Mouse (Mus musculus) ES-Bruce4 (cell line): ENCODE data around the gene Gfm2. TPM values are rescaled to one million over a fixed set of nuclear protein-coding genes. Genes with fewer than 3 reads are reported as not detected.
"Not testable (repeated sequence)": the region's sequence is repeated elsewhere in the genome, so short reads cannot be mapped to it uniquely, and the experiment has no call there.

Source experiments
- H3K27ac ChIP-seq: 2 replicates; pipeline ENCODE4 v1.5.1; 2012; ENCODE audit warnings: low read length, inconsistent platforms; ENCODE audit not compliant: insufficient read depth
- H3K27me3 ChIP-seq: 2 replicates; pipeline ENCODE4 v1.6.1; 2012; ENCODE audit warnings: mild to moderate bottlenecking, low read length, inconsistent platforms; ENCODE audit not compliant: control insufficient read depth, poor library complexity, insufficient read depth, severe bottlenecking
- H3K36me3 ChIP-seq: 2 replicates; pipeline ENCODE4 v1.6.1; 2012; ENCODE audit warnings: inconsistent platforms, mild to moderate bottlenecking, low read length, moderate library complexity; ENCODE audit not compliant: control insufficient read depth, poor library complexity, insufficient read depth, severe bottlenecking
- H3K4me1 ChIP-seq: one replicate; pipeline ENCODE4 v1.8.1; 2011; ENCODE audit warnings: low read length; ENCODE audit not compliant: control insufficient read depth, insufficient read depth
- H3K4me3 ChIP-seq: 2 replicates; pipeline ENCODE4 v1.5.1; 2011; ENCODE audit warnings: low read depth, mild to moderate bottlenecking, low read length
- H3K9ac ChIP-seq: 2 replicates; pipeline ENCODE4 v1.6.1; 2012; ENCODE audit warnings: low read depth, mild to moderate bottlenecking, inconsistent platforms; ENCODE audit not compliant: poor library complexity, severe bottlenecking
- H3K9me3 ChIP-seq: replicated peaks from 2 replicates; pipeline ENCODE4 v1.6.1; 2012; ENCODE audit warnings: mild to moderate bottlenecking, low read length, inconsistent platforms; ENCODE audit not compliant: control insufficient read depth, poor library complexity, insufficient read depth, severe bottlenecking
- CTCF ChIP-seq: IDR thresholded peaks from one replicate; pipeline ENCODE4 v1.8.1; 2011; ENCODE audit warnings: low read depth, low read length
- EP300 ChIP-seq: IDR thresholded peaks from 2 replicates; pipeline ENCODE4 v1.6.1; 2011; ENCODE audit warnings: low read depth, low read length; ENCODE audit not compliant: insufficient read depth
- POLR2A ChIP-seq: IDR thresholded peaks from one replicate; pipeline ENCODE4 v1.8.1; 2011; ENCODE audit warnings: low read length; ENCODE audit not compliant: insufficient read depth
- polyA plus RNA-seq: library from polyadenylated mRNA; stranded (reverse); fragments of >200 nt; gene quantifications from 2 replicates; pipeline ENCODE4 v1.2.4, GENCODE M21; 2011; ENCODE audit warnings: low read depth; ENCODE audit not compliant: missing spikeins, insufficient read depth, insufficient read length

Gene Gfm2
- 55.6 and 70.8 TPM in 2 replicates for polyA plus RNA-seq

DNA sequence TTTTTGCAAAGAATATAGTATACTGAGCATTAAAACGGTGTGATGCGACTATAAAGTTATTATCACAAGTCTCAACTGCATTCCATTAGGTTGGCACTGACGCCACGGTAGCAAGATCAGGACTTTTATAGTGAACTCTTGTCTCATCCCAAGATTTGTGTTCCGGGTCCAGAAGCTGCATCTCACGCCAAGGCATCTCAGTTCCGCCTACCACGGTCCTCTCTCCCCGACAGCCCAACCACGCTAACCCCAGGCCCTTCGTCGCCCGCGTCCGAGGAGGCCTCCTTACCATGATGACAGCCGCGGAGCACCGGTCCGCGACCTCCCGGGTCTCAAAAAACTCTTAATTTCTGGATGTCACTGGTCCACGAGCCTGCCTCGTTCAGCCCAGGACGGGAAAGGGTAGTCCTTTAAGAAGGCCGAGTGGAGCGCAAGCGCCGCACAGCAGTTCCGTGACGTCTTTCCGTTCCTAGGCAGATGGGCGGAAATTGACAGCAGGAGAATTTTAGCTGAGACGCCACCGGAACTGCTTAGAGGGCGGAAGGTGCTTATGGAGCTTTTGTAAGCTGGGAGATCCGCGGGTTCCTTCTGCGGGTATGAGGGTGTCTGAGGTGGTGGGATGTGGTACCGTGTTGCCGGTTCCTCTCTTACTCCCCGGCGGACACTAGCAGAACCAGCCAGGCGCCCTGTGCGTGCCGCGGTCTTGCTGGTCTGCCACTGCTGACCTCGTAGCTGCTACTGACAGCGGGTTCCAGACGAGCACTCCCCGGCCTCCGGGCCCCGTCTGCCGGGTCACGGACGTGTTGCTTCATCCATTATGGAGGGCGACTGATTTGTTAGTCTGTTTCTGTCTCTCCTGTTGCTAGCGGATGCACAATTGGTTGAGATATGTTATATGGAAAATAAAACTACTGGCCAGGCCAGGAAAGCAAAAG is at the start of gene Gfm2, which contains the start of gene Nsa2:
Gene Gfm2 (plus strand): TSS at position 472 of the 935 bp plus-strand sequence.
Gene Nsa2 (minus strand): TSS at position 472 of the 935 bp plus-strand sequence.
- Histone ChIP-seq H3K27ac (0 out of 2 replicates have a peak within 1 kb of the TSS, but pooled peaks have one; percentile 14), H3K4me3 (peak within 1 kb of the TSS; percentile 92), H3K27me3 (no peaks in the 10 kb centered on the region), H3K9me3 (no peaks in the 10 kb centered on the region), H3K9ac (peak within 1 kb of the TSS; percentile 77), H3K36me3 (peaks cover 17% of the 10 kb centered on the region), H3K4me1 (no peaks in the 10 kb centered on the region)
- TF ChIP-seq CTCF (no peak), EP300 (no peak), POLR2A (peak; percentile 49)

DNA sequence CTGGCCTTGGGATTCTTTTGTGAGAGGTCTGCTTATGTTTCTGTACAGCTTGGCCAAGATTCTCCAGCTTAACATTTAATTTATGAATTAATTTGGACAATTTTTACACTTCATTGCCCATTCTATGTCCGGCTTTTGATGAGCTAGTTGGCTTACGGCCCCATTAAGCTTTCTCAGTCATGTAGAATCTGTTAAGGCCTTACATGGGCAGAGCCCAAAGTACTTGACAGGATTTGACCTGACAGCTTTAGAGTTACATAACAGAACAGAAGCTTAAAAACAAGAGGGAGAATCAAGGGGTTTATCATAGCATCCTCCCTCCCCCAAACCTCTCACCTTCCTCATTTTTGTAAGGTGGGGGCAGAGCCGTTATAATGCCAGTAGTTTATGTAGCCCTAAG is 49.6 kb upstream of the Gfm2 start:
- Histone ChIP-seq H3K9ac (0 out of 2 replicates have a peak overlapping the region, but pooled peaks have one; percentile 0), H3K27me3 (no peaks in the 10 kb centered on the region), H3K4me3 (no peak overlapping the region), H3K36me3 (peaks cover 5% of the 10 kb centered on the region; the same call in 1 of the 2 replicates), H3K4me1 (no peaks in the 10 kb centered on the region), H3K9me3 (no peaks in the 10 kb centered on the region), H3K27ac (peak overlapping the region; percentile 24; the same call in 1 of the 2 replicates)
- no peak for TF ChIP-seq POLR2A
- TF ChIP-seq CTCF, result no peak
- TF ChIP-seq EP300, result no peak

DNA sequence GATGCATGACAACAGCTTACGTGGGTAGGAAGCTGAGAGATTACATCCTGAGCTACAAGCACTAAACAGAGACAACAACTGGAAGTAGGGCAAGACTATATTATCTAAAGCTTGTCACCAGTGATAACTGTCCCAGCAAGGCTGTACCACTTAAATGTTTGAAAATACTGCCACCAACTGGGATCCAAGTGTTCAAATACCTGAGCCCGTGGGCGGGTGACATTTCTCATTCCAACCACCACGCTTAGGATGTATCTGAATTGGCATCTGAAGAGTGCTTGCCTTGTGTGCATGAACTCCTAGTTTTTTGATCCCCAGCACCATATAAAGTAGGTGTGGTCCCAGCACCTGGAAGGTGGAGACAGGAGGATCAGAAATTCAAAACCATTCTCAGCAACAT is 42.0 kb upstream of the Gfm2 start:
- H3K27me3 ChIP-seq, result no peaks in the 10 kb centered on the region
- H3K9me3 ChIP-seq, result no peaks in the 10 kb centered on the region
- H3K4me1 ChIP-seq, result peaks cover 2% of the 10 kb centered on the region
- no peak overlapping the region for H3K4me3 ChIP-seq
- no peak overlapping the region for H3K9ac ChIP-seq
- no peak overlapping the region for H3K27ac ChIP-seq
- TF ChIP-seq EP300 (no peak), CTCF (no peak), POLR2A (no peak)
- peaks cover 36% of the 10 kb centered on the region for H3K36me3 ChIP-seq

DNA sequence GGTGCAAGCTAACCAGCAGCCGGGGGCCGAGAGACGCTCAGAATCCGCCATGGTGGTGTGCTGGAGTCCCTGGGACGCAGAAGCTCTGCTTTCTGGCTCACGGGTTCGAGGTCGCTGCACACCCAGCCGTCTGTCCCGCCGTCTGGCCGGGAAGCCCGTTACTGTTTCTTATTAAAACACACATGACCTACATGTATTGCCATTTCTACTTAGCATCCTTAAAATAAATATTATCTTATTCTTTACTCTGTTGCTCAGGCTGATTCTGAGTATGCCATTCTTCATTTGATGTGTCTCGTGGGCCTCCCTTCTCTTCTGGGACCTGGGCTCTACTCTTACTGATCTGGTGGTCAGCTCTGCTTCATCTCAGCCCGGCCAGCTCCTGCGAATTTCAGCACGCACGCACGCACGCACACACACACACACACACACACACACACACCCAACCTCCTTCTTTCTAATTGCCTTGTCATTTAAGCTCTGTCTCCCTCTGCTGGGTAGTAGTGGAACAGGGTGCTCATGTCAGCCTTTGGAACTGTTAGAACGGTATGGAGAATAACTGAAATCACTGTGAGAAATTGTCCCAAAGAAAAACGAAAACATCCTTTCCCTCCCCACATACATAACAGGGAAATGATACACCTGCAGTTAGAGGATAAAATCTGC is 38.4 kb upstream of the Gfm2 start, which contains the start of gene Gm6169:
Gene Gm6169 (minus strand): TSS at position 51 of the 666 bp plus-strand sequence.
- no peaks in the 10 kb centered on the region for H3K9me3 ChIP-seq
- no peak within 1 kb of the TSS for H3K4me3 ChIP-seq
- H3K36me3 ChIP-seq, result peaks cover 24% of the 10 kb centered on the region
- H3K4me1 ChIP-seq, result peaks cover 6% of the 10 kb centered on the region
- H3K9ac ChIP-seq, result no peak within 1 kb of the TSS
- TF ChIP-seq CTCF, result peak; percentile 47
- no peak for TF ChIP-seq POLR2A
- no peak for TF ChIP-seq EP300
- no peaks in the 10 kb centered on the region for H3K27me3 ChIP-seq
- H3K27ac ChIP-seq, result no peak within 1 kb of the TSS

DNA sequence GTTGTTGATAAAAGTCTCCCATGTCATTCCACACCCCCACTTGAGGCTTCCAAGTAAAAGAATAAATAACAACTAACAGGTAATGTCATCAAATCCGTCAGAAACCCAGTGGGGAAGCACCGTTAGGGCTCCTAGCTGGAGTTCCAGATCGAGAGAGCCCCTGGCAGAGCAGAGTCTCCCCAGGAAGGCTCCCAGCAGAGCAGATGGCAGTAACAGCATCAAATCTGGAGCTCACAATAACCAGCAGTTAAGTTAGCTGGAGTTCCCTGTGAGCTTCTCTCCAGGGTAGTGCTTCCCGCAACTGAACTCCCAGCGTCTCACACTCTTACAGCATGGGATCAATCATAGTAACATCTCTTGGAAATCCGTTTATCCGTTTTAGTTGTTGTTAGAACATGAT is 32.7 kb upstream of the Gfm2 start:
- Histone ChIP-seq H3K9me3 (no peaks in the 10 kb centered on the region), H3K4me1 (peaks cover 4% of the 10 kb centered on the region), H3K36me3 (peaks cover 36% of the 10 kb centered on the region), H3K9ac (no peak overlapping the region), H3K27ac (peak overlapping the region; percentile 38; the same call in 1 of the 2 replicates), H3K27me3 (no peaks in the 10 kb centered on the region), H3K4me3 (no peak overlapping the region)
- TF ChIP-seq EP300 (no peak), CTCF (no peak), POLR2A (no peak)

DNA sequence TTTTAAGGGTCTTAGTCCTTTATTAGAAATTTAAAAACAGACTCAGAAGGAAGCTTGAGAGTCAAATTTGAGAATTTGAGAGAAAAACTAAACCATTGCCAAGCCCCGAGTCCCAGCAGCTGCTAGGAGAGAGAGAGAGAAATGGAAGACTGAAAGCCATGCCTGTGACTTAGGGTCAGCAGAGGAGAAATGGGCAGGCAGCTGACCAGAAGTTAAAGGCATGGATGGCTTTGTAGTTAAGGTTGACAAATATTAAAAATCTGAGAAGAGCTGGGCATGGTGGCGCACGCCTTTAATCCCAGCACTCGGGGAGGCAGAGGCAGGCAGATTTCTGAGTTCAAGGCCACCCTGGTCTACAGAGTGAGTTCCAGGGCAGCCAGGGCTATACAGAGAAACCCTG is 30.0 kb upstream of the Gfm2 start:
- not testable (repeated sequence) for H3K4me3 ChIP-seq, H3K27ac ChIP-seq, H3K9ac ChIP-seq, H3K27me3 ChIP-seq, H3K9me3 ChIP-seq, H3K4me1 ChIP-seq
- peaks cover 55% of the 10 kb centered on the region for H3K36me3 ChIP-seq
